Mouse (Mus musculus) testis, adult 2 months (tissue): ENCODE measurements at regions not wholly inside any gene's neighbourhood (a gene's known extent, or its start where the extent isn't known, plus 50 kb on each side); places are given as distances from the start of the nearest gene placed in this dataset.

Experiments used
- CTCF ChIP-seq: fragments of 200-500 bp; IDR thresholded peaks from 2 replicates; pipeline ENCODE4 v1.5.1; 2012; ENCODE audit warnings: low read depth, mild to moderate bottlenecking, inconsistent platforms, low read length, moderate library complexity; ENCODE audit not compliant: control insufficient read depth, insufficient read depth, insufficient replicate concordance
- POLR2A ChIP-seq: fragments of 200-500 bp; IDR thresholded peaks from 2 replicates; pipeline ENCODE4 v1.6.1; 2012; ENCODE audit warnings: low read depth, mild to moderate bottlenecking, inconsistent platforms, low read length, moderate library complexity; ENCODE audit not compliant: control insufficient read depth

GRCm38 (mm10) chr13:101490961-101491360 lies 277.1 kb downstream of the Pik3r1 start:
- TF ChIP-seq CTCF: no peak
- TF ChIP-seq POLR2A: no peak
